Mouse (Mus musculus) kidney, embryonic 15.5 days (tissue): ENCODE data around the gene Figla. TPM values are rescaled to one million over a fixed set of nuclear protein-coding genes. Genes with fewer than 3 reads are reported as not detected.
"Not testable (repeated sequence)": the region's sequence is repeated elsewhere in the genome, so short reads cannot be mapped to it uniquely, and the experiment has no call there.

Experiments
- ATAC-seq: fragments of 200-750 bp; cut with Nextera tagmentation; replicated peaks from 2 replicates; pipeline ENCODE4 v1.8.0; 2017; ENCODE audit warnings: moderate TSS enrichment; ENCODE audit not compliant: low FRiP score
- H3K27ac ChIP-seq: fragments of 300-500 bp; sonication (generic); 2 replicates; pipeline ENCODE4 v1.5.1; 2015; ENCODE audit warnings: mild to moderate bottlenecking, inconsistent platforms
- H3K27me3 ChIP-seq: fragments of 300-500 bp; sonication (generic); 2 replicates; pipeline ENCODE4 v1.6.1; 2015; ENCODE audit warnings: inconsistent platforms
- H3K36me3 ChIP-seq: fragments of 300-500 bp; sonication (generic); 2 replicates; pipeline ENCODE4 v1.6.1; 2015; ENCODE audit warnings: inconsistent platforms
- H3K4me1 ChIP-seq: fragments of 300-500 bp; sonication (generic); 2 replicates; pipeline ENCODE4 v1.6.1; 2015; ENCODE audit warnings: inconsistent platforms
- H3K4me2 ChIP-seq: fragments of 300-500 bp; sonication (generic); 2 replicates; pipeline ENCODE4 v1.6.1; 2015; ENCODE audit warnings: moderate library complexity, mild to moderate bottlenecking, inconsistent platforms
- H3K4me3 ChIP-seq: fragments of 300-500 bp; sonication (generic); replicated peaks from 2 replicates; pipeline ENCODE4 v1.5.1; 2015; ENCODE audit warnings: mild to moderate bottlenecking, inconsistent platforms
- H3K9ac ChIP-seq: fragments of 300-500 bp; sonication (generic); 2 replicates; pipeline ENCODE4 v1.6.1; 2015; ENCODE audit warnings: mild to moderate bottlenecking, inconsistent platforms
- H3K9me3 ChIP-seq: fragments of 300-500 bp; sonication (generic); replicated peaks from 2 replicates; pipeline ENCODE4 v1.6.1; 2016; ENCODE audit warnings: inconsistent platforms
- WGBS: fragments of 180-500 bp; shearing (Covaris S2); methylation state at CpG from one replicate; pipeline ENCODE4 v1.1.7; 2015; ENCODE audit warnings: mixed read lengths; 5-methylcytosine and 5-hydroxymethylcytosine counted together
- polyA plus RNA-seq: library from polyadenylated mRNA; unstranded; fragments of >200 nt; fragmentation: Nextera tagmentation; extraction: Ambion mirVana; gene quantifications from 2 replicates; pipeline ENCODE4 v1.2.1, GENCODE M21; 2015

The Figla gene
- not detected in 2 replicates for polyA plus RNA-seq

DNA sequence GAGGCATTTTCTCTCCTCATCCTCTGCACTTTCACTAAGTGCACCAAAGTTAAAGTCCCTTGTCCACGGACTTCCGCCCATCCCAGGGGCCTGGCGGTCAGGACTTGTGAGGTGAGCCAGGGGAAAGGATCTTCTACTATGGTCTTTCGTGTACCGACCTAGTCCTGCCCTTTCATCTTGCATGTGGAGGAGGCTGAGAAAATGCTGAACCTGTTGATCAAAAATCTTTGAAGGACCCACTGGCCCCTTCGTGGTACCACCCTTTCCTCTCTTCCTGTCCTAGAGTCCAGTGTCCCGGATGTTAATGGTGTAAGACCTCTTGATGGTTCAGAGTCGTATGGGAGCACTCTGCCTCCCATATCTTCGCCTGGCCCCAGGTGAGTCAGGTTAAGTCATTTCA lies at the start of gene Figla:
Figla (plus strand) TSS at position 301 of the 400 bp plus-strand sequence.
- H3K4me3 ChIP-seq, result no peak within 1 kb of the TSS
- no peaks in the 10 kb centered on the region for H3K27me3 ChIP-seq
- H3K4me2 ChIP-seq, result no peak within 1 kb of the TSS
- WGBS, result 76% methylated on average over 9 of the region's 9 CpGs
- no peak for ATAC-seq
- H3K4me1 ChIP-seq, result peaks cover 7% of the 10 kb centered on the region
- H3K9ac ChIP-seq, result no peak within 1 kb of the TSS
- no peaks in the 10 kb centered on the region for H3K9me3 ChIP-seq
- H3K27ac ChIP-seq, result no peak within 1 kb of the TSS
- H3K36me3 ChIP-seq, result no peaks in the 10 kb centered on the region

DNA sequence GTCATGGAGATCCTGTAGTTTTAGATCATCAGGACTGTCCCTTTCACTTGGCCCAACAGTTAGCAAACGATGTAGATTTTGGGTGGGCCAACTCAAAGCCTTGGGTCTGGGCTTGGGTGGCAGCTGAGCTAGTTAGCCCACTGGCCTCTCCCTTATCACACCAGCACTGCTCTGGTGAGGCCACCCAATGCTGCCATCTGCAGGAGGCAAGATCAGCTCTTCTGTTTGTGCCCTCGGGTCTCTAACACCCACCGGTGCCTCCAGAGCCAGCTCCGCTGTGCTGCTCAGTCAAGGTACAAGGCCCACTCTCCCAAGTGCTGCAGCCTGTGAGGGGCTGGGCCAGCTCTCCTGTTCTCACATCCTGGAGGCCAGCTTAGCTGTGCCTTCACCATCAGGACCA lies 49.3 kb upstream of the Figla start:
- Histone ChIP-seq H3K27ac (no peak overlapping the region), H3K4me2 (no peak overlapping the region), H3K4me3 (no peak overlapping the region), H3K9me3 (no peaks in the 10 kb centered on the region), H3K4me1 (no peaks in the 10 kb centered on the region), H3K36me3 (no peaks in the 10 kb centered on the region), H3K27me3 (no peaks in the 10 kb centered on the region), H3K9ac (no peak overlapping the region)
- 80% methylated on average over 4 of the region's 4 CpGs for WGBS
- ATAC-seq, result 0 out of 2 replicates have a peak, but pooled peaks have one; percentile 5

- H3K4me3 ChIP-seq, result no peak overlapping the region
- H3K27me3 ChIP-seq, result no peaks in the 10 kb centered on the region
- H3K4me2 ChIP-seq, result no peak overlapping the region
- WGBS, result 75% methylated on average over 2 of the region's 2 CpGs
- H3K9ac ChIP-seq, result no peak overlapping the region
- no peaks in the 10 kb centered on the region for H3K36me3 ChIP-seq
- H3K9me3 ChIP-seq, result no peaks in the 10 kb centered on the region
- no peak overlapping the region for H3K27ac ChIP-seq
- no peak for ATAC-seq
- H3K4me1 ChIP-seq, result no peaks in the 10 kb centered on the region
Observed at GRCm38 (mm10) chr6:85969889-85970288, 46.1 kb upstream of the Figla start.

DNA sequence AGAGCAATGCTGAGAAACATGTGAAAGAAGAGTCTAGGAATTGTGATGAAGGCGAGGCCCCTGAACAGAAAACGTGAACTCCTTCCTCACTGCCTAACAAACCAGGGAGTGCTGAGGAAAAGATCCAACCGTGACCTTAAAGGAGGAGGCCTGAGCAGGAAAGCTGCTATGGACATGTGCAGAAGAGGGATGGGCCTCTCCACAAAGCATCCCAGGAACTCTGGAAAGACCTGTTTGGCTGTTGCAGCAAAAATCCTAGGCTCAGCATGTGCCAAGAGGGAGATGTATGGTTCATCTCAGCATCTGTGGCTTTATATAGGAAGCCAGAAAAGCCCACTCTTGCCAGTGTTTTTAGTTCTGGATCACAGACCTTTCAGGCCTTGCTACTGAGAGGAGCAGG lies 43.3 kb upstream of the Figla start:
- no peaks in the 10 kb centered on the region for H3K36me3 ChIP-seq
- no peak overlapping the region for H3K9ac ChIP-seq
- no peaks in the 10 kb centered on the region for H3K27me3 ChIP-seq
- no peaks in the 10 kb centered on the region for H3K4me1 ChIP-seq
- no peak overlapping the region for H3K27ac ChIP-seq
- no peak overlapping the region for H3K4me3 ChIP-seq
- no peak for ATAC-seq
- WGBS, result 57% methylated on average over 3 of the region's 3 CpGs
- no peak overlapping the region for H3K4me2 ChIP-seq
- no peaks in the 10 kb centered on the region for H3K9me3 ChIP-seq

DNA sequence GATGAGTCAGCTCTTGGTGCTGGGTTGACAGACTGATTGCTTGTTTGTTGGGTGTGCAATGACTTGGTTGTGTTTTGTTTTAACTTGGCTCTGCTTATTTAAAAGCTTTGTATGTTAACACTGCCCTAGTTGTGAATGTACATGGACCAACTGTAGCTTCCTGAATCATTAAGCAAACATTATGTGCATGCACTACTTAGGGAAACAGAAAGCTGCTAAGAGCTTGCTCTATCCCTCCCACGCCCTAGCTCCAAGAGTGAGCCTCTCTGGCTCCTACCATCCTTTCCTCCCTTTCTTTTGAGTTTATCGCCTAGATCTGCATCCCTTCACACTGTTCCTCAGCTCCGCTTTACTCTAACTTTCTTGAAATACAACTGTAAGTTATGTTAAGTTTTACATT lies 42.6 kb upstream of the Figla start:
- no peak overlapping the region for H3K4me2 ChIP-seq
- H3K9me3 ChIP-seq, result no peaks in the 10 kb centered on the region
- WGBS, result 71% methylated on average over 3 of the region's 3 CpGs
- H3K4me3 ChIP-seq, result no peak overlapping the region
- no peak for ATAC-seq
- H3K27ac ChIP-seq, result no peak overlapping the region
- no peaks in the 10 kb centered on the region for H3K4me1 ChIP-seq
- no peaks in the 10 kb centered on the region for H3K36me3 ChIP-seq
- H3K27me3 ChIP-seq, result no peaks in the 10 kb centered on the region
- H3K9ac ChIP-seq, result no peak overlapping the region

GRCm38 (mm10) chr6:85974941-85975617 lies 40.9 kb upstream of the Figla start:
- H3K9me3 ChIP-seq, result no peaks in the 10 kb centered on the region
- WGBS, result 67% methylated on average over 10 of the region's 10 CpGs
- no peak overlapping the region for H3K4me2 ChIP-seq
- H3K27me3 ChIP-seq, result no peaks in the 10 kb centered on the region
- H3K27ac ChIP-seq, result no peak overlapping the region
- no peak overlapping the region for H3K9ac ChIP-seq
- no peak for ATAC-seq
- H3K4me3 ChIP-seq, result no peak overlapping the region
- H3K36me3 ChIP-seq, result no peaks in the 10 kb centered on the region
- no peaks in the 10 kb centered on the region for H3K4me1 ChIP-seq

- Histone ChIP-seq H3K27me3 (no peaks in the 10 kb centered on the region), H3K4me2 (no peak overlapping the region), H3K36me3 (no peaks in the 10 kb centered on the region), H3K9me3 (no peaks in the 10 kb centered on the region), H3K27ac (no peak overlapping the region), H3K4me3 (no peak overlapping the region), H3K9ac (no peak overlapping the region), H3K4me1 (no peaks in the 10 kb centered on the region)
- no peak for ATAC-seq
- WGBS, result 77% methylated on average over 1 of the region's 1 CpGs
Observed at GRCm38 (mm10) chr6:85975761-85976160, 40.2 kb upstream of the Figla start.

DNA sequence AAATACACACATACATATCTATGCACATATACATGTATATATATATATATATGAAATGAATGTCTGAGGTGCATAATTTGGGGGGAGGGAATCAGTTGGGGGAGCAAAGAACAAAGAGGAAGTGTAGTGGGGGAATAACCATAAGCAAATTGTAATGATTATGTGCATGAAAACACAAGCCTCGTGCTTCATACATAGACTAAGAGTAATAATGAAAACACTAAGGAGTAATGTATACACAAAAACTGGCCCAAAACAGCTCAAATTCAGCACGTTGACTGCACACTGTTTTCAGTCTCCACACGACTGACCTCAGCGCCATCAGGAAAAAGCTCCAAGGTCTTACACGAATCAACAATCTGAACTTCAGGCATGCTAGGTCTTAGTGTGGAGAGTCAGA lies 39.7 kb upstream of the Figla start:
- Histone ChIP-seq H3K27me3 (no peaks in the 10 kb centered on the region), H3K9me3 (no peaks in the 10 kb centered on the region), H3K4me1 (no peaks in the 10 kb centered on the region), H3K36me3 (no peaks in the 10 kb centered on the region), H3K4me3 (no peak overlapping the region), H3K27ac (no peak overlapping the region), H3K9ac (no peak overlapping the region), H3K4me2 (no peak overlapping the region)
- no peak for ATAC-seq
- WGBS, result 85% methylated on average over 5 of the region's 5 CpGs

- H3K27me3 ChIP-seq, H3K4me1 ChIP-seq, H3K9ac ChIP-seq, H3K9me3 ChIP-seq, H3K36me3 ChIP-seq, H3K27ac ChIP-seq, ATAC-seq, H3K4me2 ChIP-seq, H3K4me3 ChIP-seq: not testable (repeated sequence)
- 81% methylated on average over 4 of the region's 4 CpGs for WGBS
Observed at GRCm38 (mm10) chr6:85978736-85979135, 37.2 kb upstream of the Figla start.

GRCm38 (mm10) chr6:85984351-85984750 lies 31.6 kb upstream of the Figla start:
- H3K27me3 ChIP-seq, result no peaks in the 10 kb centered on the region
- no peaks in the 10 kb centered on the region for H3K4me1 ChIP-seq
- ATAC-seq, result no peak
- no peak overlapping the region for H3K4me3 ChIP-seq
- no peak overlapping the region for H3K4me2 ChIP-seq
- 81% methylated on average over 8 of the region's 8 CpGs for WGBS
- H3K36me3 ChIP-seq, result no peaks in the 10 kb centered on the region
- no peak overlapping the region for H3K9ac ChIP-seq
- no peak overlapping the region for H3K27ac ChIP-seq
- no peaks in the 10 kb centered on the region for H3K9me3 ChIP-seq

GRCm38 (mm10) chr6:85989570-85989969 lies 26.4 kb upstream of the Figla start:
- ATAC-seq, H3K9me3 ChIP-seq, H3K4me1 ChIP-seq, H3K4me3 ChIP-seq, H3K27ac ChIP-seq, H3K27me3 ChIP-seq, H3K9ac ChIP-seq, H3K4me2 ChIP-seq, H3K36me3 ChIP-seq: not testable (repeated sequence)
- 83% methylated on average over 5 of the region's 5 CpGs for WGBS

- H3K9ac ChIP-seq, H3K36me3 ChIP-seq, H3K4me1 ChIP-seq, H3K27me3 ChIP-seq, H3K9me3 ChIP-seq, ATAC-seq, H3K4me2 ChIP-seq, H3K4me3 ChIP-seq, H3K27ac ChIP-seq: not testable (repeated sequence)
- WGBS, result 82% methylated on average over 5 of the region's 5 CpGs
Observed at GRCm38 (mm10) chr6:85990774-85991173, 25.2 kb upstream of the Figla start.

DNA sequence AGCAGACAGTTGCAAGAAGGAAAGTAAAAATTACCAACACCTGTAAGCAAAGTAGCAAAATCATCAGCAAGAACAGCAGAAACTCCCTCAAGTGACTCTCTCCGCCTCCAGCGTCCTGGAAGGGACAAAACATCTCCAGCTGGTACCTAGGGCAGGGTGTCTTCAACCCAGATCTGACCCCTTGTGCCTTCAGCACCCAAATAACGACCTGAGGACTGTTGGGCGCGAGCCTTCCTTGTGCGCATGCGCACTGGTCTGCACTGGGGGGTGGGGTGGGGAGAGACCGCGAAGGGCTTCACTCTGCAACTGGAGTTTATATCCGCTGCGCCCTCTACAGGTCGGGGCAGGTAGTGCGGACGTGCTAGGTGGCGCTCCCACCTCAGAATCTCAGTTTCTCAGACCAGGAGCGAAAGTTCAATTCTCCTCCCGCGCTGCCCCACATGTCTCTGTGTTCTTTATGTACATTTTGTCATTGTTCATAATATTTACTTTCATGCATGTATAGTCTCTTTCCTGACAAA lies 12.5 kb upstream of the Figla start:
- no peak for ATAC-seq

More for the DNA sequence above, 12.5 kb upstream of the Figla start:
- no peaks in the 10 kb centered on the region for H3K9me3 ChIP-seq
- no peak overlapping the region for H3K9ac ChIP-seq
- no peak overlapping the region for H3K4me3 ChIP-seq
- no peak overlapping the region for H3K27ac ChIP-seq
- H3K4me2 ChIP-seq, result no peak overlapping the region
- peaks cover 2% of the 10 kb centered on the region; the same call in 1 of the 2 replicates for H3K4me1 ChIP-seq
- no peaks in the 10 kb centered on the region for H3K27me3 ChIP-seq
- 77% methylated on average over 18 of the region's 18 CpGs for WGBS
- no peaks in the 10 kb centered on the region for H3K36me3 ChIP-seq
